Mouse (Mus musculus) lung, embryonic 15.5 days (tissue): ENCODE results near the gene Inpp5b. TPM values are rescaled to one million over a fixed set of nuclear protein-coding genes. Genes with fewer than 3 reads are reported as not detected.
A peak's percentile ranks its signal among the peaks of the same experiment; 100 is the strongest.

Experiments used
- ATAC-seq: fragments of 200-750 bp; cut with Nextera tagmentation; 2 replicates; pipeline ENCODE4 v1.8.0; 2017; ENCODE audit warnings: moderate number of reproducible peaks, borderline replicate concordance; ENCODE audit not compliant: low FRiP score, low TSS enrichment; ENCODE audit errors: extremely low read depth
- H3K27ac ChIP-seq: fragments of 300-500 bp; sonication (generic); 2 replicates; pipeline ENCODE4 v1.5.1; 2015; ENCODE audit warnings: moderate library complexity, mild to moderate bottlenecking, inconsistent platforms
- H3K27me3 ChIP-seq: fragments of 300-500 bp; sonication (generic); 2 replicates; pipeline ENCODE4 v1.6.1; 2015; ENCODE audit warnings: inconsistent platforms
- H3K36me3 ChIP-seq: fragments of 300-500 bp; sonication (generic); 2 replicates; pipeline ENCODE4 v1.6.1; 2015; ENCODE audit warnings: inconsistent platforms
- H3K4me1 ChIP-seq: fragments of 300-500 bp; sonication (generic); 2 replicates; pipeline ENCODE4 v1.6.1; 2015; ENCODE audit warnings: inconsistent platforms
- H3K4me2 ChIP-seq: fragments of 300-500 bp; sonication (generic); 2 replicates; pipeline ENCODE4 v1.6.1; 2015; ENCODE audit warnings: inconsistent platforms, mild to moderate bottlenecking, moderate library complexity
- H3K4me3 ChIP-seq: fragments of 300-500 bp; sonication (generic); 2 replicates; pipeline ENCODE4 v1.5.1; 2015; ENCODE audit warnings: mild to moderate bottlenecking, inconsistent platforms
- H3K9ac ChIP-seq: fragments of 300-500 bp; sonication (generic); 2 replicates; pipeline ENCODE4 v1.6.1; 2015; ENCODE audit warnings: inconsistent platforms
- H3K9me3 ChIP-seq: fragments of 300-500 bp; sonication (generic); 2 replicates; pipeline ENCODE4 v1.6.1; 2016; ENCODE audit warnings: inconsistent platforms
- WGBS: fragments of 180-500 bp; shearing (Covaris S2); methylation state at CpG from one replicate; pipeline ENCODE4 v1.1.7; 2015; 5-methylcytosine and 5-hydroxymethylcytosine counted together
- polyA plus RNA-seq: library from polyadenylated mRNA; unstranded; fragments of >200 nt; fragmentation: Nextera tagmentation; extraction: Ambion mirVana; gene quantifications from 2 replicates; pipeline ENCODE4 v1.2.1, GENCODE M21; 2015

Gene Inpp5b
- polyA plus RNA-seq: 28.2 and 35.5 TPM in 2 replicates

- peak within 1 kb of the TSS; percentile 58 for H3K9ac ChIP-seq
- peak within 1 kb of the TSS; percentile 56; the same call in 1 of the 2 replicates for H3K27ac ChIP-seq
- H3K4me2 ChIP-seq: peak within 1 kb of the TSS; percentile 75
- peaks cover 10% of the 10 kb centered on the region for H3K4me1 ChIP-seq
- H3K36me3 ChIP-seq: no peaks in the 10 kb centered on the region
- H3K27me3 ChIP-seq: no peaks in the 10 kb centered on the region
- WGBS: 12% methylated on average over 25 of the region's 25 CpGs
- no peaks in the 10 kb centered on the region for H3K9me3 ChIP-seq
- H3K4me3 ChIP-seq: peak within 1 kb of the TSS; percentile 59
- ATAC-seq: peak; percentile 89
Observed at GRCm38 (mm10) chr4:124741376-124742343, at the start of gene Inpp5b. Gene Inpp5b (plus strand): TSS chr4:124741850.

DNA sequence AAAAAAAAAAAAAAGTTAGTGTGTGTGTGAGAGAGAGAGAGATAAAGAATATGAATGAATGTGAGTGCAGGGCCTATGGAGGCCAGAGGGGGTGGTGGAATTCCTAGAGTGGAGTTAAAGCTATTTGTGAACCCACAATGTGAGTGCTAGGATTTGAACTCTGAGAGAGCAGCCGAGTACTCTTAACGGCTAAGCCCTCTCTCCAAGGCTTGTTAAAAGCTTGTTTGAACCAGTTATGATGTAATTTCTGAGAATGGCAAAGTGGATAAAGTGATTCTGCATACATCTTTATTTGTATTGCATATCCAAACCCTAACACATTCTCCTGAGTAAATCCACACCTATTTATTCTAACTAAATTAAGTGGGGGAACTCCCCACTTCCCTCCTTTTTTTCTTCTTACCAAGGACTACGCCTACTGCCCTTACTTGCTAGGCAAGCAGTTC is 49.2 kb upstream of the Inpp5b start:
- Histone ChIP-seq H3K27me3 (peaks cover 23% of the 10 kb centered on the region), H3K4me3 (peak overlapping the region; percentile 73), H3K36me3 (no peaks in the 10 kb centered on the region), H3K9me3 (no peaks in the 10 kb centered on the region), H3K9ac (peak overlapping the region; percentile 79), H3K4me2 (peak overlapping the region; percentile 69), H3K4me1 (peaks cover 25% of the 10 kb centered on the region), H3K27ac (peak overlapping the region; percentile 67; the same call in 1 of the 2 replicates)
- peak; percentile 61; the same call in 1 of the 2 replicates for ATAC-seq
- 38% methylated on average over 3 of the region's 3 CpGs for WGBS

DNA sequence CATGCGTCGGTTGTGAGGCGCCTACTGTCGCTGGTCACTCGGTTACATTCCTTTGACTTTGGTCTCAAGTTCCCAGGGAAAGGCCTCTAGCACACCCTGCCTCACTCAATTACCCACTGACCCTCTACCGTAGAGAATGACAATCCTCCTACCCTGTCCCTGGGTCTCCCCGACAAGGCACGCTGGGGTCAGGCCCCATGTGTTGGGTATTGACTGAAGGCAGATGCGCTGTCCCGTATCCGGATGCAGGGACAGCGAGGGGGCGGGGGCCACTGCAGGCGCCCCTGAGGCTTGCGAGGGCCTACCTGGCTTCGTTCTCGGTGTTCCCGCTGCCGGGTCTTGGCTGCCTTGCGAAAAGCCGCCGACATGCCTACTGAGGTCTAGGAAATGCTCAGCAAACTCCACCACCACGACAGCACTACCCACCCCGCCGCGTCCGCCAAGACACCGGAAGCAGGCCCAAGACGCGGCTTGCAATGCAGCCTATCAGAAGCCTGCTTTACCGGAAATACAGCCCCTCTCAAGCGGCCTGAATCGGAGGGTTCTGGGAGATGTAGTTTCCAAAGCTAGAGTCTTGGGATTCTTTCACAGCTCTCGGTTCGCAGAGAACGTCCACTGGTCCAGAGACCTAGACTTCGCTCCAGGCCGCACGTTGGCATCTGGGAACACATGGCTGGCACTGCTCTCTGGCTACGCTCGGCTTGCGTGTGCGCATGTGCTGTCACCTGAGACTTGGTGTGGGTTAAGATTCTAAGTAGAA is 48.3 kb upstream of the Inpp5b start, which contains the start of gene Utp11:
TSS of gene Utp11 (minus strand) at position 466 of the 760 bp plus-strand sequence.
- Histone ChIP-seq H3K36me3 (no peaks in the 10 kb centered on the region), H3K27ac (peak within 1 kb of the TSS; percentile 67), H3K9ac (peak within 1 kb of the TSS; percentile 79), H3K4me1 (peaks cover 25% of the 10 kb centered on the region), H3K4me2 (peak within 1 kb of the TSS; percentile 69), H3K27me3 (peaks cover 23% of the 10 kb centered on the region), H3K9me3 (no peaks in the 10 kb centered on the region), H3K4me3 (peak within 1 kb of the TSS; percentile 73)
- under 1% methylated on average over 43 of the region's 43 CpGs for WGBS
- peak; percentile 91 for ATAC-seq

GRCm38 (mm10) chr4:124694572-124694971 is 47.1 kb upstream of the Inpp5b start:
- H3K9me3 ChIP-seq: no peaks in the 10 kb centered on the region
- H3K9ac ChIP-seq: no peak overlapping the region
- H3K4me1 ChIP-seq: peaks cover 25% of the 10 kb centered on the region
- H3K4me2 ChIP-seq: no peak overlapping the region
- WGBS: 72% methylated on average over 2 of the region's 2 CpGs
- ATAC-seq: no peak
- H3K4me3 ChIP-seq: no peak overlapping the region
- H3K36me3 ChIP-seq: no peaks in the 10 kb centered on the region
- H3K27me3 ChIP-seq: peaks cover 31% of the 10 kb centered on the region
- no peak overlapping the region for H3K27ac ChIP-seq

GRCm38 (mm10) chr4:124695786-124696516 is 45.7 kb upstream of the Inpp5b start:
- Histone ChIP-seq H3K4me3 (no peak overlapping the region), H3K27ac (no peak overlapping the region), H3K9ac (no peak overlapping the region), H3K4me2 (no peak overlapping the region), H3K36me3 (no peaks in the 10 kb centered on the region), H3K27me3 (peaks cover 31% of the 10 kb centered on the region), H3K4me1 (peaks cover 32% of the 10 kb centered on the region), H3K9me3 (no peaks in the 10 kb centered on the region)
- WGBS: 9% methylated on average over 18 of the region's 18 CpGs
- ATAC-seq: no peak

DNA sequence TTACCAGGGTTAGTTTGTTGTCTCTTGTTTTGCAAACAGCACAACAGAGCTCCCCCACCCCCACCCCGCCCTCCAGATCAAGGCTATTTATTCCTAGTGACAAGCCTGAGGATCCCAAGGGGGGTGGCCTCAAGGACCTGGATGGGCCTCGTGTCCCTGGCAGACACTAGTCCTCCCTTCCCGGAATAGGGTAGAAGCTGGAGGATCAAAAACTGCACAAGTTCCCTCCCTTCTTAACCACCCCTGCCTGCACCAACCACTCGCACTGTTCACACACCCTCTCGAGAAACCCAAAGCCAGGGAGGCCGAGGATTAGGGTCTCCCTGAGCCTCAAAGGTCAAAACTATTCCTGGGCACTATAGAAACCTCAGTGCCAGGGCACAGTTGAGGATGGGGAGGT is 41.9 kb upstream of the Inpp5b start:
- no peaks in the 10 kb centered on the region for H3K9me3 ChIP-seq
- peaks cover 31% of the 10 kb centered on the region for H3K27me3 ChIP-seq
- H3K27ac ChIP-seq: peak overlapping the region; percentile 86
- H3K4me2 ChIP-seq: peak overlapping the region; percentile 95
- H3K4me3 ChIP-seq: peak overlapping the region; percentile 84
- no peak for ATAC-seq
- H3K9ac ChIP-seq: peak overlapping the region; percentile 92
- 19% methylated on average over 6 of the region's 6 CpGs for WGBS
- no peaks in the 10 kb centered on the region for H3K36me3 ChIP-seq
- peaks cover 46% of the 10 kb centered on the region for H3K4me1 ChIP-seq

DNA sequence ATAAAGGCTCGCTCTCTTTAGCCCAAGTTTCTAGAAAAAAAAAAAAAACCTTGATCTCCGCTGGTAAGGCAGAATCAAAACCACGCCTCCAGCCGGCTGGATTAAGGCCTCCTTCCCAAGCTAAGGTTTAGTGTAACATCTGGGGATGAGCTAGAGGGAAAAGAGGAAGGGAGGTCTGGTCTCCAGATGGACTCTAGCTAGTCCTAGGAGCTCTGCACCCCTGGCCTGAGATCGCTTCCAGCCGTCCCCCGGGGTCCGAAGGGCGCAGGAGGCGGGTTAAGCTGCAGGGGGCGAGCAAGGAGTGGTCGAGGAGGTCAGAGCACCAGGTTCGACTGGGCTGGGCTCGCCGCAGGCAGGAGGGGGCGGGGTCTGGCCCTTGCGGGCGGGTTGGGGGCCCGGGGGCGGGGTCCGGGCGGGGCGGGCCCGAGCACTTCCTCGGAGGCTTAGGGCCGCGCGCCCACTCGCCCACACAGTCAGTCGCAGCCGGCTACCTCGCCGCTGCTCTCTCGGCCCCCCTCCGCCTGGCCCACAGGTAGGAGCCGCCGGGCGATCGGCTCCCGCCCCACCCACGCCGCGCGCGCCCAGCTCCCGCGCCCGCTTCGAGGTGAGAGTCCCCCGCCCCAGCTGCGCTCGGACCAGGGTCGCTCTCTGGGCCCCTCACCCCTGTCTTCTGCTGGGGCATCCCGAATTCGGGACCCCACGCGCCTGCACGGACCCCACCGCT is 41.2 kb upstream of the Inpp5b start, which contains the start of gene Fhl3:
TSS of gene Fhl3 (plus strand) at position 454 of the 724 bp plus-strand sequence.
- peak within 1 kb of the TSS; percentile 95 for H3K4me2 ChIP-seq
- H3K36me3 ChIP-seq: no peaks in the 10 kb centered on the region
- H3K27me3 ChIP-seq: peaks cover 25% of the 10 kb centered on the region
- H3K27ac ChIP-seq: peak within 1 kb of the TSS; percentile 86
- H3K4me1 ChIP-seq: peaks cover 52% of the 10 kb centered on the region
- ATAC-seq: peak; percentile 73
- no peaks in the 10 kb centered on the region for H3K9me3 ChIP-seq
- H3K9ac ChIP-seq: peak within 1 kb of the TSS; percentile 92
- peak within 1 kb of the TSS; percentile 84 for H3K4me3 ChIP-seq
- 1% methylated on average over 43 of the region's 59 CpGs for WGBS

DNA sequence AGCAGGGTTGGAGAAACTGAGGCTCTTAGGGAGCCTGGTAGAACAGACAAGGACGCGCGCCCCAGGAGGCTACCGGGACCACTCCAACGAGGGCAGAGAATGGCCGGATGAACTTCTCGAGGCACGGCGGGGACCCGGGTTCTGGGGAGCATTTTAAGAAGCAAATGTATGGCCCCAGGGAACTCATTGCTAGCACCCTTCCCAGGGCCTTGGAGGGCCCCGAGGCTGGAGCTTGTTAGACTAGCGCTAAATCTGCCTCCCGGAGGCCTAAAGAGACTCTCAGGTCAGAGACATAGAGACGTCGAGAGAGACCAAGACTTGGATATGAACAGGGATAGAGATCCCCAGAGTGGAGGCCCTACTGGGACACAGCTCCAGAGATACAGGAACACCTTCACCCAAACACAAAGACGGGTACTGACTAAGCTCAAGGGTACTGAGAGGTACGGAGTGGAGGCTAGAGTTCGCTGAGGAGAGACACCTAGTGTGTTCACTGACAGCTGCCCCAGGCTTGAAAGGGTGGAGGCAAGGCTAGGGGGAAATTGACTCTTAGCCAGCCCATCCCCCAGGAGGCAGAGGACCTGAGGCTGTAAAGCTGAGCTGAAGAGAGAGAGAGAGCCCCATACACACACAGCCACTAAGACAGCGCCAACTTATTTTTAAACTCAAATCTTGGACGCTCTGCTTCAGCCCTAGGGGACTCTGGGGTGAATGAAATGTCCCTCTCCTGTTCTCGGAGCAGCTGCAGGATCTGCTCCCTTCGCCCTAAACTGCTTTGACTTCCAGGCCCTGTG is 40.4 kb upstream of the Inpp5b start:
- Histone ChIP-seq H3K4me1 (peaks cover 60% of the 10 kb centered on the region), H3K4me3 (peak overlapping the region; percentile 84), H3K27ac (peak overlapping the region; percentile 86), H3K27me3 (peaks cover 17% of the 10 kb centered on the region), H3K9ac (peak overlapping the region; percentile 92), H3K9me3 (no peaks in the 10 kb centered on the region), H3K4me2 (peak overlapping the region; percentile 95), H3K36me3 (no peaks in the 10 kb centered on the region)
- peak; percentile 16; the same call in 1 of the 2 replicates for ATAC-seq
- WGBS: 4% methylated on average over 22 of the region's 22 CpGs

DNA sequence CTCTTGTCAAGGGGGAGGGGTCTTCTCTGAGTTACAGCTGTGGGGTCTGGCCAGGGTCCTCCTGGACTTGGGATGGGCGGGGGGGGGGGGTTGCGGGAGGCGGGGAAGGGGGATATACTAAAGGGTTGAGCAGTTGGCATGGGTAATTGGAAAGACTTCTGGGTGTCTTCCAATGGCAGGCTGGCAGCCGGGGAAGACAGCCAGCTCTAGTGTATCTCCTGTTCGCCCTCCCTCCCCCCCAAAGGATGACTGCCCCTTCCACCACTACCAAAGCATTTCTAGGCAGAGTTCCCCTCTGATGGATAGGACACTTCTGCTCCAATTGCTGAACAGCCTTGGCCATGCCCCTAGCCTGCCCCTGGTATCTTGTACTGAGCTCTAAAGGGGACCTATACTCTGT is 39.7 kb upstream of the Inpp5b start:
- peaks cover under 1% of the 10 kb centered on the region; the same call in 1 of the 2 replicates for H3K36me3 ChIP-seq
- no peaks in the 10 kb centered on the region for H3K9me3 ChIP-seq
- H3K4me1 ChIP-seq: peaks cover 60% of the 10 kb centered on the region
- 0 out of 2 replicates have a peak overlapping the region, but pooled peaks have one; percentile 92 for H3K9ac ChIP-seq
- H3K4me2 ChIP-seq: peak overlapping the region; percentile 95
- 58% methylated on average over 3 of the region's 5 CpGs for WGBS
- peak overlapping the region; percentile 84 for H3K4me3 ChIP-seq
- peak overlapping the region; percentile 86 for H3K27ac ChIP-seq
- no peak for ATAC-seq
- H3K27me3 ChIP-seq: peaks cover 10% of the 10 kb centered on the region

DNA sequence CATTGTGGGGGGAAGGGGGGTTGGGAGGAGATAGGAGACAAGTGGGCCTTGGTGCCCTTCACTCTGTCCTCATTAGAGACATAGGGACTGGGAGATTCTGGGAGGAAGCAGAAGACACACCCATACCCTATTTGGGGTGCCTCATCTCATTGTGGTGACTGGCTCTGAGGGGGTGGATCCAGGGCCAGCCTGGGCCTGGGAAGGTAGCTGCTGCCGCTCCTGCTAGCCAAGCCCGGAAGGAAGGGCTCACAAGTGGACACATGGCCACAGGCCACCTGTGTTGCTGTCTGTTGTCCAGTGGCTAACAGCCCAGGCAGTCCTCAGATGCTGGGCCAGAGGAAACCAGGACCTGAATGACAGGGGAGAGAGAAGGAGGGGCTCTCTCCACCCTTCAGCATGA is 38.2 kb upstream of the Inpp5b start:
- H3K4me3 ChIP-seq: 0 out of 2 replicates have a peak overlapping the region, but pooled peaks have one; percentile 7

More for the DNA sequence above, 38.2 kb upstream of the Inpp5b start:
- ATAC-seq: no peak
- H3K4me1 ChIP-seq: peaks cover 69% of the 10 kb centered on the region
- H3K9me3 ChIP-seq: no peaks in the 10 kb centered on the region
- H3K27ac ChIP-seq: peak overlapping the region; percentile 94
- peak overlapping the region; percentile 13; the same call in 1 of the 2 replicates for H3K9ac ChIP-seq
- H3K36me3 ChIP-seq: peaks cover 6% of the 10 kb centered on the region; the same call in 1 of the 2 replicates
- H3K4me2 ChIP-seq: peak overlapping the region; percentile 46
- WGBS: 13% methylated on average over 2 of the region's 2 CpGs
- H3K27me3 ChIP-seq: peaks cover 8% of the 10 kb centered on the region
